Mouse (Mus musculus) cerebellum, postnatal 36 days (tissue): ENCODE results near the gene Ly75.
A peak's percentile ranks its signal among the peaks of the same experiment; 100 is the strongest.

Source experiments
- DNase-seq, 2 experiments: peaks; one replicate each; pipeline ENCODE4 v3.0.0; 2021 to 2022; ENCODE audit warnings: mixed read lengths in 2 of 2

Ly75 gene

DNA sequence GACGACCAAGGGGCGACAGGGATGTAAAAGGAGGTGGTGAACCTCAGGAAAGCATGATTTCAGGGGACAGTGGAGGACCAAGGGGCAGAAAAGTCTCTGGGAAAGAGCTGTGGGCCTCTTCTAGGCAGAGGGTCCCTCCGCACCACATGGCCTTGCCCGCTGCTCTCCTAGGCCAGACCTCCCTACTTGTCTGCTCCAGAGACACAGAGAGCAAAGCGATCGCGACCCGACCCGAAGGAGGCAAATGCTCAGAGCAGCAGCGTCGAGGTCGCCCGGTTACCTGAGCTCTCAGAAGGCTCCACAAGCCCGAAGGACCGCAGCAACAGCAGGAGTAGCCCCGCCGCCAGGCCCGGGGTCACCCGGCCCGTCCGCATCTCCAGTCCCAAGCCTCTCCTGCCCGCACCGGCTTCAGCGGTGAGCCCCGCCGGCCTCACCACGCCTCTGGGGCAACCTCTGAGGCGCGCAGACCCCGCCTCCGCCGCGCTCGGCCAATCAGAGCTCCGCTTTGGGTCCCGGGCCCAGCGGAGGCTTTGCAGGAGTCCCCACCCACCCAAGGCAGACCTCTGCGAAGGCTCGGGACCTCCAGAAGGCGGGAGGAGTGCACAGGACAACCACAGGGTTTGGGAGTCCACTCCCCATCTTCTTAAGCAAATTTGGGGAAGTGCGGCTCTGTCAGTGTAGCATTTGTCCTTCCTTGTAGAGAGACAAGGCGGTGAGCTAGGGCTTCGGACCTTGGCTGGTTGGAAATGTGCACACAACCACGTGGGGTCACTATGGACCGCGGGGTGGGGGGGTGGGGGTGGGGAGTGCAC lies at the start of gene Ly75:
Ly75 (minus strand) TSS at position 446 of the 812 bp plus-strand sequence.
- DNase-seq: peak; percentile 58 to 71

DNA sequence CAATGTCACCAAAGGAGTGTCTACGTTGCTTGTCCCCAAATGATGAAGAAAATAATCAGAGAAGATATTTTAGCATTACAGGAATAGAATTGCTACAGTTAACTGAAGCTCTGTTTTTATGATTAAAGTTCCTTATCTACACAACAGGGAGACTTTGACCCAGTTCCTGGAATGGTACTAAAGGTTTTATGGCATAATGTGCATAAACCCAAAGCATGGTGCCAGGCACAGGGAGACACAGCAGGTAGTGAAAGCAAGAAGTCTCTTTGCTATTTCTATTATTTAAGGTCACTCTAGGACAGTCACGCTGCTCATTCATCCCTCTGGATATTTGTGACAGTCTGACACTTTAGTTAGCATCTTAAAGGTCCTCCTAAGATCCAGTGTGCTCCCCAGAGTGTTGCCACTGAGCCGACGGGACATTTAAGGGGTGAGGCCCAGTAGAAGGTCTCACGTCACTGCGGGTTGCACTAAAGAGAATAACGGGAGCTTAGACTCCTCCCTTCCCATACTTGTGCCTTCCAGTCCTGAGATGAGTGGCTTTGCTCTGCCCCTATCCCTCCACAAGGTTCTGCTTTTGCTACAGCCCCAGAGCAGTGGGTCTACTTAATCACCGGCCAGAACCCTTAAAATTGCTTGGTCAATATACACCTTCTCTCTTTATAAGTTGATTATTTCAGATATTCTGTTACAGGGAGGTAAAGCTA lies 47.4 kb upstream of the Ly75 start:
- no peak for DNase-seq

DNA sequence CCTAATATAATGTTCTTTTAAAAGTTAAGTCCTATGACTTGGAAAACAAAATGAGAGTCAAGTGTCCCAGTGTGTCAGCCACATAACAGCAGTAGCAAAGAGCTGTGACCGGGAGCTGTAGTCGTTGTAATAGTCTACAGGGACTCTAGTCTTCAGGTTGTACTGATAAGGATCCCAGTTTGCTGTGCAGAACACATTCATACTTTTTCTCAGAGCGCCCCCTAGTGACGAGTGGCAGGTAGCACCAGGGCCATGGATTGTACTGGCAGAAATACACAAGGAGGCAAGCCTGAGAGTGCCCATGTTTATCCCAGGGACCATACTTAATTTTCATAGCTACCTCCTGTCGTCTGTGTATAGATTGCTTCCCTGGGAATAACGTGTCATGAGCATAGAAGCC lies 35.0 kb upstream of the Ly75 start:
- DNase-seq: peak; percentile 53 to 67

DNA sequence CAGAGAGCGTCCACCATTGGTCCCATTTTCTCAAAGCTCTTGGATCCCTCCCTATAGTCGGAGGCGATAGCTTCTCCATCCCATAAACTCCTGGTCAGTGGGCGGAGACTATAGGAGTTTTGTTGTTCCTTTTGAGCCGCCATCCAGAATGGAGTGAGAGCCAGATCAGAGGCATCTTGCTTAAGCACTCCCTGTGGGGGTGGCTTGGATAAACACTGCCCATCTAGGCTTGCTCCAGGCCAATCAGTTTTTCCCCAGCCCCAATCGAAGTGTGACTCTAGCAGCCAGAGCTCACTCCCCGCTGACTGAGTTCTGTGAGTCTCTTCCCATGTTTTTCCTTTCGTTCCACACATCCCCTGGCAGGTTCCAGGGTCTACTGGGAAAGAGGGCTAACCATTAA lies 31.2 kb upstream of the Ly75 start:
- DNase-seq: no peak

DNA sequence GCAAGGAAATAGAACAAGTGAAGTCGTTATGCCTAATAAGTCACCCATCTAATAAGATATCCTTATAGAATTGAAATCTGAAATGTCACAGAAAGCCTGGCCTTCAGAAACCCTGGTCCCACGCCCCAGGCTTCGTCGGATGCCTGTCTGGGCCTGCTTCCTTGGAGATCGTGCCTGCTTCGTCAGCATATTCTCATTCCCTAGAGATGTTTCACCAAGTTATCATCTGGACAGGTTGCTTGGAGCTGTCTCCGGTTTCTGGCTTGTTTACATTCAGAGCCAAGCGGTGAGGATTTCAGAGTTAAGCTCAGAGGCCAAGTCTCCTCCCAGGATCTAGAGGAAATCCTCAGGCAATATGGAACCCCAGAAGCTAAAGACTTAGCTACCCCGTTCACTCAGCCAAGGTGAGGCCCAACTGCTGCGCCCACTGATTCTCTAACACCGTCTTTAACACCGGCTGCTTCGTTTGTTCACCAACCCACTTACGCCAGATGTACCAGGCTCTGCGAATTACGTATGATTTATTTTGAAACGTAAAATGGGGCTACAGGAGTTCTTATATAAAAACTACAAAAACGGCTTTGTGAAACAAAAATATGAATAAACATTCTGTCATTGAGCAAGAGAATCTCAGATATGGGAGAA lies 30.0 kb upstream of the Ly75 start:
- DNase-seq: no peak

DNA sequence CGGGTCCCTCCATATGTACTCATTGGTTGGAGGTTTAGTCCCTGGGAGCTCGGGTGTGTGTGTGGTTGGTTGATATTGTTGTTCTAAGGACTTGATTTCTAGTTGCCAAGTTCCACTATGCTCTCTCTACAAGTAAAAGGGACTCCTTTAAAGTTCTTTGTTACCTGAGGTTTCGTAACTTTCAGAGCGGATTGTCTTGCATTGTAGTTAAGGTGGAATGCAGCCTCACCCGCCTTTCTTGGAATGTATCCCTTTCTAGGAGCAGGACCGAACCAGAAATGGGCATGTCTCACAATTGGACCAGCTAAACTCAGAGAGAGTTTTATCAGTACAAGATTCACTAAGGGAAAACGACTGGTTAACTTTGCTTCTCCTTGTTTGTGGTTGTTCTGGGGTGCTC lies 28.1 kb upstream of the Ly75 start:
- DNase-seq: no peak

DNA sequence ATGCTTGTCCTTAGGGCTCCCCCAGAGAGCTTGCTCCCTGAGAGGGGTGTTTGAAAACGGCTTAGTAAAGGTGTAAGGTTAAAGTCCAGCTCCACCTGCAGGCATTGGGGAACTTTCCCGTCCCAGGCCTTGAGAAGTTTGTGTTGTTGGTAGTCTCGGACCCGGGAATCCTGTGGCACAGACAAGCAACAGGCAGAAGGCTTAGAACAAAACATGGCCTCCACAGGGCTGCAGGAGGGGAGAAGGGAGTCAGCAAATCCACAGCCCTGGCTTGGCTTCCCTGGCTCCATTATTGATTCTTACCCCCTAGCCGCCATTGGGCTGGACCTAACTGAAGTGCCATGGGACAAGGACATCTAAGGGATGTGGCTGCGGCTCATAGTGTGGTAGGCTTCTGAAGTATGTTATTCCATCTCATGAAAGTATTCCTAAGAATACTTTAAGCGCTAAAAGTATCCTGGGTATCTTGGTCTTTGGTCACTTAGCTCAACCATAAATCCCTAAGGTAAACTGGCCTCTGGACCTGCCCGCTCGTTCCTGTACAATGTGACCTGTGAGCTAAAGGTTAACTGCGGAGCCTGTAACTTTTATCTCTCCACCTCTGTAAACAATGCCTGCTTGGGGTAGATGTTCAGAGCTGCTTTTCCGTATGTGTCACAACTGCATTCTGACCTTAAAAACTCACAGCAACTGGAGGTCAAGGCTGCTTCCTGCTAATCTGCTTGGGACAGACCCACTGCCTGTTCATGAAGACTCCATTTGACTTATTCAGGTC lies 27.1 kb upstream of the Ly75 start:
- no peak for DNase-seq

DNA sequence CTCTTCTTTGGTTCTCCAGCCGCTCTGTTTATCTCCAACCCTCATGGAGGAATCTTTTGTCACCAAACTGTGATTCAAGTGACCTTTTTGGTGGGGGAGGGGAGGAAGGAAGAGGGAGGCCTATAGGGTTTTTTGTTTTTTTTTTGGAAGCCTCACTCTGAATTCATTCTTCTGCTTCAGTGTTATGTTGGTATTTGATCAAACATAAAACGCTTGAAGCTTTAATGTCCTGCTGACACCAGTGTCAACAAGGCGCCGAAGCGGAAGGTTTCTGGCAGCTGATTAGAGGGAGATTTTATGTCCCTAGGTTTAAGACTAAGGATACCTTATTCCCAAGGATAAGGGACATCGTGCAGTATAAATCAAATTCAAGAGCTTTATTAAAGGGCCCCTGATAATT lies 26.1 kb upstream of the Ly75 start:
- DNase-seq: no peak

DNA sequence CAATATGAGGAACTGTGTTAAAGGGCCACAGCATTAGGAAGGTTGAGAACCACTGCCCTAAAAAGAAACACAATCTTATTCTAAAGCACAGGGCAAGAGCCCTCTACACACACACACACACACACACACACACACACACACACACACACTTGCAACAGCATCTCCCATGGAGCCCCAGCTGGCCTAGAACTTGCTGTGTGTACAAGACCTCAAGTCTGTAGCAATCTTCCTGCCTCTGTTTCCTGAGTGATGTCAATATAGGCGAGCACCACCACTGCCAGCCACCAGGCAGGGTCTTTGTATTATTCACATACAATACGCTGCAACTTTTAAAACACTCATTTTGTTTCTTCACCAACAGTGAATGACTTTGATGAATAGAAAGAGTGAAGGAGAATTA lies 24.3 kb upstream of the Ly75 start:
- DNase-seq: no peak

DNA sequence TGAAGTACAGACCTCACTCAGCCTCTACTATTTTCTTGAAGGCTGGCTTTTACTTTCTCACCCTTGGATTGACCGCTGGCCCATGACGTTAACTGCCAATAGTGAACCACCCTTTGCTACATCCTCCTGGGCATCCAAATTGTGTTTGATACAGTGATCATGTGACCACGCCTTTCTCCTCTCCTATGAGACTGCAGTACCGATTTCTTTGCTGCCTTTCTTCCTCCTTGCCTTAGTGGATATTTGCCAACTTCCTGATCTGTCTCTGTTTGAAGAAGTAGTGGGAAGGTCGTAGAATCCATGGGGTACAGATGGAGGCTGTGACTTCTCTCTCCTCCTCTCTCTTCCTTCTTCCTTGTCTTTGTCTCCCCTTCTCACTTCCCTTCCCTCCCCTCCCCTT lies 22.3 kb upstream of the Ly75 start:
- no peak for DNase-seq

DNA sequence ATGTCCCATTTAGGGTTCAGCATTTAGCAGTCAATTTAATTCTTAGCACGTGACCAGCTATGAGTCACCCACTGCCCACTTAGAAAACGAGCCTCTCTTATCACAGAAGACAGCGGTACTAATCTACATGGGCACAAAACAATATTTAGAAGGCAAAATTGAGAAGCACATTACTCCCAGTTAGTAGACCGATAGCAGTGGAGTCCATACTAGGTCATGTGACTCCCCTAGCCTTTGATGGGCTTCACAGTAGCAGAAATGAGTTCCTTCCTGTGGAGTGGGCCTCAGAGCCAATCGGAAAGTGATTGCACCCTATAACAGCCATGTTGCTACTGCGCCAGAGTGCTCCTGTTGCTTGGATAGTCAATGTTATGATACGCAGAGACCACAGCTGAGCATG lies 21.7 kb upstream of the Ly75 start:
- DNase-seq: no peak

DNA sequence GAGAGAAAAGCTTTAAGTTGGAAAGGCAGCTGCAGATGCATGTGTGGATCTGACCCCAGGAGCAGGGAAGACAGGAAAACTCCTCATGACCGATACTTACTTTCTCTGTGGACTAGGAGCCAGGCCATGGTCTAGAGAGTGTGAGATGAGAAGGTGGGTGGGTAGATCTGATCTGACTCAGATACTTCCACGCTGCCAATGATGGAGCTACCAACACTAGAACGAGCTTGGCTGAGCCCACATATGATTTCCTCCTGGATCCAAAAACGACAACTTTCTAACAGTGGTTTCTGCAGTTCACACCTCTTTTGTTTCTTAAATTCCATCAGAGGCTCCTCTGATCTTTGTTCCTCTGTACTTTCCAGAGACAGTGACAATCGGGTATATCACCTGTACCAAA lies 18.6 kb upstream of the Ly75 start:
- no peak for DNase-seq

DNA sequence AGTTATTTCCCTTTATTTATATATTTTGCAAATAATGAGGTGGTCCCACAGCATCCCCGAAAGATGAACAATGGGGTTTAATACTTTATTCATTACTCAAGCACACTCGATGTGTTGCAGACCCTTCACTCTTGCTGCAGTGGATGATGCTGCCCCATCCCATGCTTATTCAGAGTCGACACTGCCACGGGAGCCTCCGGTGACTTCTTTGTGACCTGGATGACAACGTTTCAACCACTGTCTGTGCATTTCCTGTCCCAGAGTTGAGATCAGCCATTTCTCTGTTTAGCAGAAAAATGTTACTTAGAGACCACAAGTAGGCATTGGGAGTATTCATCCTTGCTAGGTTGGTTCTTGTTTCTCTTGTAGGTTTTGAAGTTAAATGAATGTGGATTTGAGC lies 10.7 kb upstream of the Ly75 start:
- no peak for DNase-seq

DNA sequence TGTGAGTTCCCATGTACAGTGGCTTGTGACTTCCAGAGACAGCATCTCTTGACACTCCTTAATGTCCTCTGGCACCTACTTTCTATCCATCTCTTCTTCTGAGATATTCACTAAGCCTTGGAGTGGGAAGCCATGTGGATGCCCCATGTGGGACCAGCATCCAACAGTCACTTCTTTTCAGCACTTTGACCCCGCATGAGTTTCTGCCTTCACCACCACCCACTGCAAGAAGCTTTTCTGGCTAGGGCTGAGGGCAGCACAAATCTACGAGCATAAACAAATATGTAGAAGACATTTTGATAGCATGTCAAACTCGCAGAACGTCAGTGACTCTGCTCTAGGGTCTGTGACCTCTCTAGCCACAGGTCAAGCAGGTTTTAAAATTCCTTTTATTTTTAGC lies 9.2 kb upstream of the Ly75 start:
- no peak for DNase-seq

DNA sequence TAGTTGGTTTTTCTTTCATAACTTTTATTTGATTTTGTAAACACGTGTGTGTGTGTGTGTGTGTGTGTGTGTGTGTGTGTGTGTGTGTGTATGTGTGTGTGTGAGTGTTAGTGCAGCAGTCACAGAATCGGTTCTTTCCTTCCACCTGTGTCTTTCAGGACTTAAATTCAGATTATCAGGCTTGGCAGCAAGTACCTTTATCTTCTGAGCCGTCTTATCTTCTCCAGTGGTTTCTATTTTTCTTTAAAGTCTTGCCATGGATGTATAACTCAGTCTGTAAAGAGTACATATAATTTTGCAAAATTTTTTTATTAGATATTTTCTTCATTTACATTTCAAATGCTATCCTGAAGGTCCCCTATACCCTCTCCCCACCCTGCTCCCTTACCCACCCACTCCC lies 4.3 kb upstream of the Ly75 start:
- no peak for DNase-seq

DNA sequence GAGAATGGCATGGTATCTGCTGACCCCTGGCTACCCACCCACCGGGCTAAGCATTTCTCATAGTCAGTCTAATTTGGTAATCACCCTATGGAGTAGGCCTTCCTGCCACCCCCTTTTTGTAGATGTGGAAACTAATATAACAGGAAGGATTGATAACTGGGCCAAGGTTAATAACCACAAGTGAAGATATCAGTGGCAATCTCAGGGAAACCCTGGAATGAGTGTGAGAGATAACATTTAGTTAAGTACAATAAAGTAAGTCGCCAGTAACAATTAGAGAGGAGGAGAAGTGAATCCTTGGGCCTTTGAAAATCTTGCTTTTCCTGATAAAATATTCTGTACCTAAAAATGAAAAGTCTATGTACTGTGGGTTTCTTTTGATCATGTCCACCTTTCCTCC lies 3.7 kb upstream of the Ly75 start:
- DNase-seq: no peak

DNA sequence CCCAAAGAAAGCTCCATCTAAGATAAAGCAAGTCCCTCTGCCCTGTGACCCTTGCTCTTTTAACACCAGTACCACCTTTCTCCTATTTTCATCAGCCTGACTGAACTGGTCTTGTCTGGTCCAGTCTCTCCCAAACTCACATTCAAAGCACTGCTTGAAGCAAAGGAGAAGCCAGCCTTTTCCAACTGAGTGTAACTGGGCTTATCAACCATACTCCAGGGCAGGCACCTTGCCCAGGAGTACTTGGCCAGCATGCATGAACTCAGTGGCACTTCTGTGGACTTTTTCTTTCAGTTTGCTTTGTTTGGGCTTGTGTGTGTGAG lies 1.6 kb upstream of the Ly75 start:
- DNase-seq: no peak

DNA sequence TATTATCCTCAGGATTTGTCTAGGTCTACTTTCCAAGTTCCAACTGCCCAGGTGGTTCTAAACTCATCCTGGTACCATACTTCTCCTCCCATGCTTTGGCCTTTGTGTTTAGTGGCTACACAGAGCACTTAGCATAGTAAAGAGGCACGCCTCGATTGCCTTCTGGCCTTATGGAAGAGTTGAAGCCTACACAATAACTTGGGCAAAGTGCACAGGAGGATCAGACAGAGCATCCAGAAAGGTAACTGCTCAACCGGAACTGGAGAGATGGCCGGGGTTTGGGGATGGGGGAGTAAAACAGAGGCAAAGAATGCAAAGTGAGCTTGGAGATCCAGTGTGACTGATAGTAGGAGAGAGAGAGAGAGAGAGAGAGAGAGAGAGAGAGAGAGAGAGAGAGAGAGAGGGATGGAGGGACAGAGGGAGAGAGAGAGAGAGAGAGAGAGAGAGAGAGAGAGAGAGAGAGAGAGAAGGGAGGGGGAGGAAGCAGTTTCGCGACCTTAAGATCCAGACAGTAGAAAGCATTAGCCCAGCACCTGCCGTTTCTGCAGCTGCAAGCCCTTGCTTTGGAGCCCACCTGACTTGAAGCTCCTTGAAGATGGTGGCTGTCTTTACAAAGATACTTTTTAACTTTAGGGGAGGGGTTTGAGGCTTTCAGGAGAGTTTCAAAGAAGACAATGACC lies 1.1 kb upstream of the Ly75 start:
- DNase-seq: no peak

DNA sequence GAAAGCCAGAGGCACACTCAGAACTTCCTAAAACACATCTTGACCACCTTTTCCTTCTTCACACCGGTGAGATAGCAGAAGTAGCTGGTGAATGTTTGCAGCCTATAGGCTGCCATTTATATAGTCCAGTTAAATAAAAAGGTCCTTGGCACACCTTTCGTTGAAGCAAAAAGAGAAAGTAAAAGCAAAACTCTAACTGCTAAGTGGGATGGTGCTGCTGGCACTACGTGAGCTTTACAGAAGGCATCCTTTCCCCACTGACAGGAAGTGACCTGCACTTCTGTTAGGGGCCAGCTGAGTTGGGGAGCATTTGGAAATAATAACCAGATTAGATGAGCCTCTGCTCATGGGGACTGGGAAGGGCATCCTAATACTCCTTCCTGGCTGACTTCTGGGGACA lies 757 bp downstream of the Ly75 start:
- no peak for DNase-seq

DNA sequence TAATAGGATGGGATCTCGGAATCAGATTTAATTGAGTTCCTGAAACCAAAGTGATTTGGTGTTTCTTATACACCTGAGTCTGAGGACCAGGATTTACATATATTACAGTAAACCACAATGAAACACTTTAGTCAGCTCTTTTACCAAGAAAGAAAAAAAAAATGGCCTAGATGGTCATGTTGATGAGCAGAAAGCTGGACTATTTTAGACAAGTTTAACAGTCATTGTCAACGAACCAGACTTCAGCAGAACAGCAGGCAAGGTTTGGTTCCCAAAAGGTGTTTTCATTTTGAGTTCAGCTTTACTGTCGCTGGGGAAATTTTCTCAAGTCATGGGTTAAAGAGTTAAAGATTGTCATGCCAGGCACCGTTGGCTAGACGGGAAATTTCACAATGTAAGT lies 5.8 kb downstream of the Ly75 start:
- DNase-seq: no peak

DNA sequence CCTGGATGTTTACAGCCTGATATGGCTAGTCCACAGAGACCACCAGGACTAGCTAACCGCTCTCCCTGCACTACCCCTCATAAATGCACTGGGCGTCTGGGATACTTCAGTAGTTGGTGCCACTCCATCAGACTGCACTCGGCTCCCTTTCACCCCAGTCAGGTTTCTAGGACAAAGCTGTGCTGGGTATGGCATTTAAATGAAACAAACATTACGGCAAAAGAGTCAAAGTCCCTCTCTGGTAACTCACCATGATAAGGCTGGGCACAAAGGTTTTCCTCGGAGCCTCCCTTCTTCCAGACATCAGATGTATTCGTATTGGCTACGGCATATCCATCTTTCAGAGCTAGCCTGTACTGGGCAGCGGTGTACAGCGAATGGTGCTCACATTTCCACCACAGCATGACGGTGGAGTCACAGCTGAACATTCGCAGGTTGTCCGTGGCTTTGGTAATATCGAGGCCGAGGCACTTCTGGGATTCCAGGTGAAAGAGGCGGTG lies 7.4 kb downstream of the Ly75 start:
- DNase-seq: no peak

DNA sequence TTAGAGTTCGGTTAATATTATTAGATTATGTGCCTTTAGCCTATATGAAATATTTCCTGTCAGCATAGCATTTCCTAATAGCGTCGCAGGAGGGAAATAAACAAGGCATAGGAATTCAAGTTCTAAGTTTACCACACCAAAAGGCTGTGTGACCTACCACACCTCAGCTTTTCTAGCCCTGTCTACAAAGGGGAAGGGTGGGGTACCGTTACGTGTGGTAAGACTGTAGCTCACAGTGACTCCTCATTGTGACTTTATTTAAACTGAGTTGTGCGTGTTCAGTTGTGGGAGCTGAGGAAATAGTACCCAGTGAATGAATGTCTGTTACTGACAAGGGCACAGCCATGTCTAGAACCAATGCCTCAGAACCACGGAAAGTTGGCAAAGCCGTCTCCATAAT lies 8.0 kb downstream of the Ly75 start:
- DNase-seq: no peak

DNA sequence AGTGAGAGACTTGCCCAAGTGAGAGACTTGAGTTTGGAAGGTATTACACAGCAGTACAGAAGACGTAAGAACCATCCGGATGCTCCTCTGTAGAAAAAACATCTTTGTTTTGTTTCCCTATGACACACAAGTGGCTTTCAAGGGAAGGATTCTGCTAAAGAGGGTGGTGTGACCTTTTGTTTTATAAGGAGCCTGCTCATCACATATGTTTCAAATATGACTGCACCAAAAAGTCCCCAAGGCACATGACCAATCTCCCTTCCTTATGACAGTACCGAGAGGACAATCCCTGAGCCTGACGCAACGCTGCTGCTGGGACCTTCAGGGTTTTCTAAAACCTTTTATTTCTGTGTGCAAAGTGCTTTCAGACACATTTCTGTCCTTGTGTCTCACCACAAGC lies 12.9 kb downstream of the Ly75 start:
- DNase-seq: no peak
